Mouse (Mus musculus): ENCODE results near the gene Slc25a3.

DNA sequence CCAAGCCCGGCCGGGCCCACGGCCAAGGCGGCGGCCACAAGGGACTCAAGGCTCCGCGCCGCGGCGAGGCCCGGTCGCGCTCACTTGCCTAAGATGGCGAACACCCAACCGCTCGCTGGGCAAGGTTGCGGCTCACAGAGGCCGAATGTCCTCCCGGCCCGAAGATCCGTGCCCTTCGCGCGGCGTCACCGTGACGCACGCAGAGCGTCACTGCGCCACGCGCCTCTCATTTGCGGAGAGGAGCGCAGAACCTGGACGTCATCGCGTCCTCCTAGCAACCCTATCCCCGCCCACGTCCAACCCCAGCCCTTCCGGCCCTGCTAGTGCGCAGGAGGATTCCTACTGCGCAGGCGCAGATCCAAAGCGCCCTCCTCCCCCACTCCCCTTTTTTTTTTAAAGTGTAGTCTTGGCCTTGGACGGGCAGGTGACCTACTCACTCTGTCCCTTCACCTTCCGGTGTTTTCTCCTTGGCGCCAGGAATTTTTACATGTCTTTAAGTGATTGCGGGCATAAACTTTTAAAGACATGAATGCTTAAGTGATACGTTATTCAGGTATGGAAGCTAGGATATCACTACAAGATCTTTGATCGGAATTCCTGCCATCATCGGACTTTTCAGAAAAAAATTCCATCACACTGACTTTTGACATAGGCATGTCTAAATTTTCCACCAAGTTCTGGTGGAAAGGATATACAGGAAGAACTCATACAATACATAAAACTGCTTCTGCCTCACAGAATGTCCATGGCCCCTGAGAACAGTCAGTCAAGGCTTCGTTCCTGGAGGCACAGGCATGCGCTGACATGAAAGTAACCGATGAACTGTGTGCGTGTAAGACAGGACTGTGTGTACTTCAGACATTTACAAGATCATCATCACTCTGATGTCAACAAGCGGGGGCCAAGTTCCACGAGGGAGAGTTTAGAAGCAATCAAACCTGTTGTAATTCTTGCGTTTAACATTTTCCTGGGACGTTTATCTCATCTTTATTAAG is at the start of gene Slc25a3:
- TF ChIP-seq POLR2A (IDR thresholded peaks at IDR 0.05; ENCODE audit: extremely low read depth, insufficient read depth, low read length), result peak; percentile 99
- no peak for TF ChIP-seq CTCF (IDR thresholded peaks at IDR 0.05; ENCODE audit: extremely low read depth, insufficient read depth, low read length)

Measured in cortical plate, adult 2 months (tissue).